Mouse (Mus musculus): ENCODE measurements around the gene Ly6g. TPM values are rescaled to one million over a fixed set of nuclear protein-coding genes. Genes with fewer than 3 reads are reported as not detected.
"Not testable (repeated sequence)": the region's sequence is repeated elsewhere in the genome, so short reads cannot be mapped to it uniquely, and the experiment has no call there.

The Ly6g gene
- polyA plus RNA-seq, 1 experiment from 2014 or later, result not detected

- H3K36me3 ChIP-seq, result no peaks in the 10 kb centered on the region
- H3K4me1 ChIP-seq, result no peaks in the 10 kb centered on the region
- WGBS, result 60% methylated on average over 1 of the region's 1 CpGs
- no peak overlapping the region for H3K4me3 ChIP-seq
- no peaks in the 10 kb centered on the region for H3K27me3 ChIP-seq
- no peak for ATAC-seq (ENCODE audit: low FRiP score)
- H3K4me2 ChIP-seq (replicated peaks), result no peak overlapping the region
- no peak overlapping the region for H3K27ac ChIP-seq
- H3K9me3 ChIP-seq (replicated peaks), result no peaks in the 10 kb centered on the region
- no peak overlapping the region for H3K9ac ChIP-seq
These were observed 2.6 kb downstream of the Ly6g start for GRCm38 (mm10) chr15:75157646-75158045.

GRCm38 (mm10) chr15:75175506-75175905 lies 20.5 kb downstream of the Ly6g start:
- Histone ChIP-seq H3K9ac (no peak overlapping the region), H3K9me3 (replicated peaks) (no peaks in the 10 kb centered on the region), H3K4me3 (no peak overlapping the region), H3K4me1 (no peaks in the 10 kb centered on the region), H3K4me2 (replicated peaks) (no peak overlapping the region), H3K36me3 (no peaks in the 10 kb centered on the region), H3K27ac (no peak overlapping the region), H3K27me3 (no peaks in the 10 kb centered on the region)
- 58% methylated on average over 1 of the region's 1 CpGs for WGBS
- no peak for ATAC-seq (ENCODE audit: low FRiP score)

GRCm38 (mm10) chr15:75186291-75186690 lies 31.3 kb downstream of the Ly6g start:
- Histone ChIP-seq H3K36me3 (no peaks in the 10 kb centered on the region), H3K27ac (no peak overlapping the region), H3K9ac (no peak overlapping the region), H3K9me3 (replicated peaks) (no peaks in the 10 kb centered on the region), H3K4me3 (no peak overlapping the region), H3K27me3 (no peaks in the 10 kb centered on the region), H3K4me2 (replicated peaks) (no peak overlapping the region), H3K4me1 (no peaks in the 10 kb centered on the region)
- no peak for ATAC-seq (ENCODE audit: low FRiP score)
- WGBS, result 35% methylated on average over 2 of the region's 2 CpGs

- WGBS, result 77% methylated on average over 2 of the region's 2 CpGs
- Histone ChIP-seq H3K4me1 (no peaks in the 10 kb centered on the region), H3K4me3 (no peak overlapping the region), H3K4me2 (replicated peaks) (no peak overlapping the region), H3K9ac (no peak overlapping the region), H3K27me3 (no peaks in the 10 kb centered on the region), H3K27ac (no peak overlapping the region), H3K9me3 (replicated peaks) (no peaks in the 10 kb centered on the region), H3K36me3 (no peaks in the 10 kb centered on the region)
- ATAC-seq (ENCODE audit: low FRiP score), result no peak
These were observed 34.1 kb downstream of the Ly6g start for GRCm38 (mm10) chr15:75189116-75189515.

- not testable (repeated sequence) for H3K36me3 ChIP-seq; H3K9me3 ChIP-seq (replicated peaks); H3K27me3 ChIP-seq; H3K27ac ChIP-seq; H3K4me2 ChIP-seq (replicated peaks); H3K9ac ChIP-seq; H3K4me3 ChIP-seq; ATAC-seq (ENCODE audit: low FRiP score); H3K4me1 ChIP-seq
- 50% methylated on average over 2 of the region's 3 CpGs for WGBS
These were observed 35.5 kb downstream of the Ly6g start for GRCm38 (mm10) chr15:75190560-75190959.

Other genes starting within 250 kb of the Ly6g start
- not detected in 2 replicates for gene Ly6i, start 171.8 kb upstream of the Ly6g start, polyA plus RNA-seq (2016; fragmentation: Nextera tagmentation; extraction: Ambion mirVana)
- gene Ly6a, start 157.2 kb upstream of the Ly6g start, polyA plus RNA-seq (2016; fragmentation: Nextera tagmentation; extraction: Ambion mirVana), result 0.78 and 0.90 TPM in 2 replicates
- 0.84 and 0.99 TPM in 2 replicates for gene Ly6c1, start 106.4 kb upstream of the Ly6g start, polyA plus RNA-seq (2016; fragmentation: Nextera tagmentation; extraction: Ambion mirVana)
- gene Ly6c2, start 43.3 kb upstream of the Ly6g start, polyA plus RNA-seq (2016; fragmentation: Nextera tagmentation; extraction: Ambion mirVana), result 0.43 TPM in 1 of 2 replicates, not detected in the other
- gene BC025446, start 61.1 kb downstream of the Ly6g start, polyA plus RNA-seq (2016; fragmentation: Nextera tagmentation; extraction: Ambion mirVana), result not detected in 2 replicates
- gene Ly6f, start 113.2 kb downstream of the Ly6g start, polyA plus RNA-seq (2016; fragmentation: Nextera tagmentation; extraction: Ambion mirVana), result not detected in 2 replicates